Mouse (Mus musculus): ENCODE results near the gene Cmtr1. TPM values are rescaled to one million over a fixed set of nuclear protein-coding genes. Genes with fewer than 3 reads are reported as not detected.
"Not testable (repeated sequence)": the region's sequence is repeated elsewhere in the genome, so short reads cannot be mapped to it uniquely, and the experiment has no call there.

Cmtr1 gene
- polyA plus RNA-seq, 1 experiment, result not detected

- TF ChIP-seq POLR2A (IDR thresholded peaks at IDR 0.05; ENCODE audit: insufficient read depth, low read depth, low read length), result no peak
- TF ChIP-seq CTCF (IDR thresholded peaks at IDR 0.05; ENCODE audit: insufficient read depth, low read depth, low read length), result peak; percentile 71
- 25% methylated on average over 3 of the region's 3 CpGs for WGBS
- Histone ChIP-seq H3K4me1 (ENCODE audit: control insufficient read depth, insufficient read depth, low read length) (peaks cover 8% of the 10 kb centered on the region; the same call in 1 of the 2 replicates), H3K27ac (ENCODE audit: insufficient read depth, low read depth, low read length) (no peak overlapping the region), H3K4me3 (ENCODE audit: insufficient read depth, low read depth, low read length) (no peak overlapping the region)
Measured at GRCm38 (mm10) chr17:29704781-29705180, 44.4 kb downstream of the Cmtr1 start.

GRCm38 (mm10) chr17:29705881-29706280 lies 45.5 kb downstream of the Cmtr1 start:
- no peak overlapping the region for H3K4me3 ChIP-seq (ENCODE audit: insufficient read depth, low read depth, low read length)
- H3K4me1 ChIP-seq (ENCODE audit: control insufficient read depth, insufficient read depth, low read length), result peaks cover 18% of the 10 kb centered on the region
- 86% methylated on average over 5 of the region's 5 CpGs for WGBS
- H3K27ac ChIP-seq (ENCODE audit: insufficient read depth, low read depth, low read length), result no peak overlapping the region
- TF ChIP-seq CTCF (IDR thresholded peaks at IDR 0.05; ENCODE audit: insufficient read depth, low read depth, low read length), result no peak
- no peak for TF ChIP-seq POLR2A (IDR thresholded peaks at IDR 0.05; ENCODE audit: insufficient read depth, low read depth, low read length)

GRCm38 (mm10) chr17:29706981-29707545 lies 46.7 kb downstream of the Cmtr1 start:
- no peak overlapping the region for H3K27ac ChIP-seq (ENCODE audit: insufficient read depth, low read depth, low read length)
- no peak overlapping the region for H3K4me3 ChIP-seq (ENCODE audit: insufficient read depth, low read depth, low read length)
- 62% methylated on average over 5 of the region's 5 CpGs for WGBS
- peaks cover 27% of the 10 kb centered on the region for H3K4me1 ChIP-seq (ENCODE audit: control insufficient read depth, insufficient read depth, low read length)
- TF ChIP-seq CTCF (IDR thresholded peaks at IDR 0.05; ENCODE audit: insufficient read depth, low read depth, low read length) (no peak), POLR2A (IDR thresholded peaks at IDR 0.05; ENCODE audit: insufficient read depth, low read depth, low read length) (no peak)

- 82% methylated on average over 5 of the region's 5 CpGs for WGBS
- Histone ChIP-seq H3K4me1 (ENCODE audit: control insufficient read depth, insufficient read depth, low read length) (peaks cover 27% of the 10 kb centered on the region), H3K27ac (ENCODE audit: insufficient read depth, low read depth, low read length) (no peak overlapping the region), H3K4me3 (ENCODE audit: insufficient read depth, low read depth, low read length) (no peak overlapping the region)
- TF ChIP-seq CTCF (IDR thresholded peaks at IDR 0.05; ENCODE audit: insufficient read depth, low read depth, low read length), result no peak
- no peak for TF ChIP-seq POLR2A (IDR thresholded peaks at IDR 0.05; ENCODE audit: insufficient read depth, low read depth, low read length)
Measured at GRCm38 (mm10) chr17:29708783-29709182, 48.4 kb downstream of the Cmtr1 start.

- TF ChIP-seq POLR2A (IDR thresholded peaks at IDR 0.05; ENCODE audit: insufficient read depth, low read depth, low read length) (no peak), CTCF (IDR thresholded peaks at IDR 0.05; ENCODE audit: insufficient read depth, low read depth, low read length) (no peak)
- Histone ChIP-seq H3K4me3 (ENCODE audit: insufficient read depth, low read depth, low read length) (no peak overlapping the region), H3K4me1 (ENCODE audit: control insufficient read depth, insufficient read depth, low read length) (peaks cover 27% of the 10 kb centered on the region), H3K27ac (ENCODE audit: insufficient read depth, low read depth, low read length) (no peak overlapping the region)
- 56% methylated on average over 11 of the region's 11 CpGs for WGBS
Measured at GRCm38 (mm10) chr17:29710562-29711044, 50.2 kb downstream of the Cmtr1 start.

- WGBS, result 53% methylated on average over 19 of the region's 19 CpGs
- no peak overlapping the region for H3K4me3 ChIP-seq (ENCODE audit: insufficient read depth, low read depth, low read length)
- H3K4me1 ChIP-seq (ENCODE audit: control insufficient read depth, insufficient read depth, low read length), result peaks cover 29% of the 10 kb centered on the region
- H3K27ac ChIP-seq (ENCODE audit: insufficient read depth, low read depth, low read length), result no peak overlapping the region
- TF ChIP-seq CTCF (IDR thresholded peaks at IDR 0.05; ENCODE audit: insufficient read depth, low read depth, low read length) (no peak), POLR2A (IDR thresholded peaks at IDR 0.05; ENCODE audit: insufficient read depth, low read depth, low read length) (no peak)
Measured at GRCm38 (mm10) chr17:29711076-29711744, 50.8 kb downstream of the Cmtr1 start.

GRCm38 (mm10) chr17:29711745-29712431 lies 51.5 kb downstream of the Cmtr1 start:
- no peak overlapping the region for H3K4me3 ChIP-seq (ENCODE audit: insufficient read depth, low read depth, low read length)
- H3K4me1 ChIP-seq (ENCODE audit: control insufficient read depth, insufficient read depth, low read length), result peaks cover 29% of the 10 kb centered on the region
- no peak overlapping the region for H3K27ac ChIP-seq (ENCODE audit: insufficient read depth, low read depth, low read length)
- TF ChIP-seq CTCF (IDR thresholded peaks at IDR 0.05; ENCODE audit: insufficient read depth, low read depth, low read length), result no peak
- TF ChIP-seq POLR2A (IDR thresholded peaks at IDR 0.05; ENCODE audit: insufficient read depth, low read depth, low read length), result no peak
- WGBS, result 74% methylated on average over 8 of the region's 8 CpGs

GRCm38 (mm10) chr17:29712565-29712964 lies 52.2 kb downstream of the Cmtr1 start:
- H3K27ac ChIP-seq (ENCODE audit: insufficient read depth, low read depth, low read length), result no peak overlapping the region
- 60% methylated on average over 7 of the region's 7 CpGs for WGBS

GRCm38 (mm10) chr17:29713734-29714133 lies 53.3 kb downstream of the Cmtr1 start:
- H3K4me3 ChIP-seq (ENCODE audit: insufficient read depth, low read depth, low read length); H3K27ac ChIP-seq (ENCODE audit: insufficient read depth, low read depth, low read length): not testable (repeated sequence)
- WGBS, result 82% methylated on average over 4 of the region's 4 CpGs
- peaks cover 29% of the 10 kb centered on the region for H3K4me1 ChIP-seq (ENCODE audit: control insufficient read depth, insufficient read depth, low read length)

More at GRCm38 (mm10) chr17:29712565-29712964, 52.2 kb downstream of the Cmtr1 start:
- TF ChIP-seq POLR2A (IDR thresholded peaks at IDR 0.05; ENCODE audit: insufficient read depth, low read depth, low read length) (no peak), CTCF (IDR thresholded peaks at IDR 0.05; ENCODE audit: insufficient read depth, low read depth, low read length) (no peak)
- no peak overlapping the region for H3K4me3 ChIP-seq (ENCODE audit: insufficient read depth, low read depth, low read length)
- peaks cover 31% of the 10 kb centered on the region for H3K4me1 ChIP-seq (ENCODE audit: control insufficient read depth, insufficient read depth, low read length)

Data from olfactory bulb, adult 2 months (tissue).